Mouse (Mus musculus): ENCODE results near the gene Rad51b. TPM values are rescaled to one million over a fixed set of nuclear protein-coding genes. Genes with fewer than 3 reads are reported as not detected.

The Rad51b gene
- total RNA-seq, 2 experiments from 2014 or later, result 0.23 to 0.26 TPM

DNA sequence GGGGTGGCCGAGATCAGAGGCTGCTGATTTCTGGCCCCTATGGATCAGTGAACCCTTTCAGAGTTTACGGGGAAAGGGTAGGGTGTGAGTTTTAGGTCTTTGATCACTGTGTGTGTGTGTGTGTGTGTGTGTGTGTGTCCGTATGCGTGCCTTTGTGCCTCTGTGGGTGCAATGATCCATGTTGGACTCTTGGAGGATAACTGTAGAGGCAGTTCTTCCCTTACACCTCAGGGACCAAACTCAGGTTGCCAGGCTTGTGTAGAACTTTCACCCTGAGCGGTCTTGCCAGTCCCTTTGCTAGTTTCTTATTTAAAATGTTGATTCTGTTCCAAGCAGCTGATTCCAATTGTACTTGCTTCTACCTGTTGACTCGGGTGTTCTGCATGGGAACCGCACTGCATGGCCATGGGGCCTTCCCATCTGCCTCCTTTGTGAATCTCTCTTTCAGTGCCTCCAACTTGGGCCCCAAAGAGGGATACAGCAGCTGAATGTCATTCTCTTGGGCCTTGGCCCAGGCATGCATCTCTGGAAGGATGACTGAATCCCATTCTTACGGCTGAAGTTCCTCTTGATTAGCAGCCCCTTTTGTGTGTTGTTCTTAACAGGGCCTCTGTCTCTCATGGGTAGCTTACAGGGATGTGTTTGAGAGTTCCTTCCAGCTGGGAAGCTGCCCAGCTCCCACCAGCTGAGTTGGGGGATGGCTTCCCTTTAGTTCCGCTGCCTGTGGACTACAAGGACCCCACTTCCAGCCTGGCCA lies 383.0 kb downstream of the Rad51b start:
- no peak for DNase-seq (ENCODE audit: low spot score in 2 of 2)

DNA sequence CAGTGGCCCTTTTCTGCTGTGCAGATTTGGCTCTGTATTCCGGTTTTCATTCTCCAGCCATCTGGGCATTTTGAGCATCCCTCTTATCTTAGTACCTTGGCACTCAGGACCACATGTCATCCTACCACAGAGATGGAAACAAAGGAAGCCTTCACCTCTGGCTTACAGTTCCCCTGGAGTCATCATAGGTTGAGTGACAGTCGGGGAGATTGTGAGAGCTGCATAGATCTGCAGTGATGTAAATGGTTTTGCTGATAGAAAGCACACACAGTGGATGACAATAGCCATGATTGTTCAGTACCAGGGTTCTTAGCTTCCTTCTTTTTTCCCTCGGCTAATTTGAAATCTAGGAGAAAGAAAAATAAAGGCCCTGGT lies 383.6 kb downstream of the Rad51b start:
- no peak for DNase-seq (ENCODE audit: low spot score in 2 of 2)

DNA sequence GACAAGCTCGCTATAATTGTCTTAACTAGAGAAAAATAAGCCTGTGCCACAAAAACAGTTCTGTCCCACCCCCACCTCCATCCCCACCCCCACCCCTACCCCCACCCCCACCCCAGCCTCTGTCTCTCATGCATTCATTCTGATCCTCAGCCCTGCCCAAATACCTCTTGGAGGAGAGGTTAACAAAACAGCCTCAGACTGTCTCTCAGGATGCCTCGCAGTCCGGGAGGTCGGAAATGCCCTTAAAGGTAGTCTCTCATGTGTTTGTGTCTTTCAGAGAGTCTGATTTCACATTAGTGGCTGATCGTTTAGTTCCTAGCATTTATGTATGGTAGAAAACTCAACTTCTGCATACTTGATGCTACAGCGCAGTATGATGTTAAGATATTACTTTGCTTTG lies 384.5 kb downstream of the Rad51b start:
- no peak for DNase-seq (ENCODE audit: low spot score in 2 of 2)

DNA sequence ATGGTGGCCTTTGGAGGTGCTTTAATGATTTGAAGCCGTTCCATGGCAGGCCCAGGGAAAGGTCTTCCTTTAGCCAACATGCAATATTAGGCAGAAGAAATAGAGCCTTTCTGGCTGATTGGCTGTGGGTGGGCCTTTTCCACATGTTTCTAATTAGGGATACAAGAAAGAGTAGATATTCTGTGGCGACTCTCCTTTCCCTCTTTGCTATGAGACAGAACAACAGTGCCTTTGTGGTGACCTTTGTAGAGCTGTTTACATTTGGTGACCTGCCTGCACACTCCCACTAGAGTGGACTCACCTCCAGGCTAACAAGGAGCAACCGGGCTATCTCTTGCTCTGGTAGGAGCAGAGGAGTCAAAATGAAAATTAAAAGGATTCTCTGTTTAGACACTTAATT lies 386.3 kb downstream of the Rad51b start:
- no peak for DNase-seq (ENCODE audit: low spot score in 2 of 2)

DNA sequence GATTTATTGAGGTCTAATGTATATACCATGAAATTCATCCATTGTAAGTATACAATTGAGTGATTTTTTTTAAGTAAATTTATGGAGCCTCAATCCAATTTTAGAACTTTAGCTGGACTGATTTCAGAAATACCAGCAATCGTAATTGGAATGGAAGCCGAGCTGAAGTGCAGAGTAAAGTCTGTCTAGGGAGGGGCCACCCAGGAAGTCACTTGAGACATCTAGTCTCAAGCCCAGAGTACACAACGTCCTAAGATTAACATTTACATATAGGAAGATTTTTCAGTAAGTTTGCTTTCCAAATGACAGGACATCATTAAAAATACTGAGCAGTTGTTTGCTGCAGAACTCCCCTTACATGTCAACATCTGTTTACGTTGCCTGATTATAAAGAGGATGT lies 386.7 kb downstream of the Rad51b start:
- no peak for DNase-seq (ENCODE audit: low spot score in 2 of 2)

DNA sequence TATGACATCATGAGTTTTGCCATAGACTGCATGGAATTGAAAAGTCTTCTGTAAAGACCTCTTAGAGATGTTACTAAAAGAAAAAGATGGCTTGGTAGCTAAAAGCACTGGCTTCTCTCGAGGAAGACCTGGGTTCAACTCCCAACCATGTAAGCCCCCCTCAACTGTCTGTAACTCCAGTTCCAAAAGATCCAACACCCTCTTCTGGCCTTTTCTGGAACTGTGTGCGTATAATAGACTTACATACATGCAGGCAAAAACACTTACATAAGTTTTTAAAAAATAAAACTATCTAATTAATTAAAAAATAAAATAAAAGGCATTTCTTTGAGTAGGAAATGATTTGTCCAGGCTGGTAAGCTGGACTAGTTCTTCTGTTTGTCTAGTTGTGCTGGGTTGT lies 387.3 kb downstream of the Rad51b start:
- no peak for DNase-seq (ENCODE audit: low spot score in 2 of 2)

DNA sequence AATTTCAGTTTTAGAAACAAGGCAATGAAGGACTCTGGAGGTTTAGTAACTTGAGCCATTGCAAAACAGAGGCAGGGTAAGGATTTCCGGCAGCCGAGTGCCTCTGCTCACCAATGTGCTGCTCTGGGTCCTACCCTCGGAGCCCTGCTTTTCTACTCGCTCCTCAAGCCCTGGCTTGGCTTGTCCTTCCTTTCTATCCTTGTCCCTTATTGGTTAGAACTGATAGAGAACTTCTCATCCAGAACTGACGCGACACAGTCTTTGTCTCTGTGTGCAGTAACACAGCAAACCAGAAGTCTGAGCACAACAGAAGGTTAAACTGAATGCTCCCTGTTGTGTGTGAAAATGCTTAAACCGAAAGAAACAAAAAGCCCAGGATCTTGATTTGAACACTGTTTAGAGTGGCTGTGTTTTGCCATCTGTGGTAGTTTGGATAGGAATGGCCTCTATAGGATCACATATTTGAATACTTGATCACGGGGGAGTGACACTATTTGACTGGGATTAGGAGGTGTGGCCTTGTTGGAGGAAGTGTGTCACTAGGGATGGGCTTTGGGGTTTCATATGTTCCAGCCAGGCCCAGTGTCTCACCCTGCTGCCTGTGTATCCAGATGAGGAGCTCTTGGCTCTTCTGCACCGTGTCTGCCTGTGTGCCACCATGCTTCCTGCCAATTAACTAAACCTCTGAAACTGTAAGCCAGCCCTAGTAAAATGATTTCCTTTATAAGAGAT lies 389.7 kb downstream of the Rad51b start:
- no peak for DNase-seq (ENCODE audit: low spot score in 2 of 2)

DNA sequence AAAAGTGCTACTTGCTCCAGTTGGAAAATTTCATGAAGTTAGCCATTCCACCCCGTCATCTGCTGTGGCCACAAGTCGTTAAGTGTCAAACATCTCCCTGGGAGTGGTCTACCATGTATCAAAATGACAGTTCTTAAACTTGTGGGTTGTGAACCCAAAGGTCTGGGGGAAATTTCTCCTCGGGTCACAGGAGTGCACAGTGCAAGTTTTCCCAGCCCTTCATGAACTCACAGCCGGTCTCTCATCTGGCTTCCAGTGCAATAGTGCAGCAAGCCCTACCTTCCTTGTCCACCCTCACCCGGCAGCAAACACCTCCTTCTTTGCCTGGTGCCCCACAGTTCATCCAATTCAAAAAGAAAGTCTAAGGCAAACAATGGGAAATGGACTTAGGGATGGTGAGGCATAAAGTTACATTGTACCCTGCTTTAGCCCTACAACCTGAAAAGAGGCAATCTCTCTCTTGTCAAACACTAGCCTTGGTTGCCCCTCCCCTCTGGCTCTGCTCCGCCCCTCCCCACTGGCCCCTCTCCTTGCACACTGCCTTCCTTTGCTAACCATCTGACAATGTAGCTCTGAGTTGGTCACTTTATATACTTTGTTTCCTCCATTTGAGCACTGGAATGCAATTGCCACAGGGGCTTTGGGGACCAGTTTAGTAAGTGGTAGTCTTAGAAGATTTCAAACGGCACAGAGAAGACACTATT lies 390.8 kb downstream of the Rad51b start:
- no peak for DNase-seq (ENCODE audit: low spot score in 2 of 2)

DNA sequence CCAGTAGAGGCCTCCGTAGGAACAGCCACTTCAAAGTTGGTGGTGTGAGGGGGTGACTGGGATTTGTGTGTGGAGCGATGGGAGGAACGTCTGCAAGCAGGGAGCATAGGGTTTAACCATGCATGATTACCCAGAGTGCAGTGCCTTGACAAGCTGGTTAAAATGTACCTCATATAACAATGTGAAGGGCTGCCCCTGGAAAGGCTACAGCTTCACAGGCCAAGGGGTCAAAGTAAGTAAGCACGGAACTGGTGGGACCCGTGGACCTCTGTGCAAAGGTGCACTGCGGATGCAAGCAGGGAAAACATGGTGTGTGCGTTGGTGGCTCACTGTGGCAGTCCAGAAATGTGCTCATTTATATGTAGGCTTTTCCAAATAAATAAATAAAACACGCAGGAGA lies 392.2 kb downstream of the Rad51b start:
- DNase-seq (ENCODE audit: low spot score in 2 of 2), result no peak

DNA sequence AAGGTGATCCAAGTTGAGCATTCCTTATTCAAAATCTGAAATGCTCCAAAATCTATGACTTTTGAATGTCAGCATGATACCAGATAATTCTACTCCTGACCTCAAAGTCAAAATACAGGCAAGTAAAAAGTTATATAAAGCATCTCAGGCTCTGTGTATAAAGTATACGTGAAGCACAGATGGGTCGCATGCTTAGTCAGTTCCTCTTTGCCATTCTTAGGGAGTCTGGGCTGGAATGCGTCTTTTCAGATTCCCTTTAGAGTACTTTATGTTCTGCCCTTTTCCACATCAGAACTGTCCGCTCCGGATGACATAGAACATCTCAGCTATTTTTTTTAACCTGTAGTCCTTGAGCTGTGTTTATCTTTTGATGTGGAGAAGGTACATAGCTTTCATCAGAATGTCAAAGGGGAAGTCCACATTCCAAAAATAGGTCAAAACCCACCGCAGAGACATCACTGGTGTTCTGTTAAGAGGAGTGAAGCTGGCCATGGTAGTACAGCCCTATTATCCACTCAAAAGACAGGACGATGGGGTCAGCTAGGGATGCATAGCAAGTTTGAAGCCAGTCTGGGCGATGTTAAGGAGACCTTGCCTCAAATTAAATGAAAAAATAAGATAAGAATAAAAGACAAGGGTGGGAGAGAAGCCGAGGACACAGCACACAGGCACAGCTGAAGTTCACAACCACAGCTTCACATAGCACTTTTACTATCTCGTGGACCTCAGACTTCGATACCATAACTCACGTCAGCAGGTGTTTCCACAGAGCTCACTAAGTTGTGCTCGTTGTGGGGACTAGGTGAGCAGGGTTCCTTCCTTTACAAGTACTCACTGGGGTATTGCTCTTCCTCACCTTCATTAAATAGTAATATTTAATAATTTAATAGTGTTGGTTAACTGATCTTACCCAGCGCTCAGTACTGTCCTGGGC lies 395.1 kb downstream of the Rad51b start:
- no peak for DNase-seq (ENCODE audit: low spot score in 2 of 2)

DNA sequence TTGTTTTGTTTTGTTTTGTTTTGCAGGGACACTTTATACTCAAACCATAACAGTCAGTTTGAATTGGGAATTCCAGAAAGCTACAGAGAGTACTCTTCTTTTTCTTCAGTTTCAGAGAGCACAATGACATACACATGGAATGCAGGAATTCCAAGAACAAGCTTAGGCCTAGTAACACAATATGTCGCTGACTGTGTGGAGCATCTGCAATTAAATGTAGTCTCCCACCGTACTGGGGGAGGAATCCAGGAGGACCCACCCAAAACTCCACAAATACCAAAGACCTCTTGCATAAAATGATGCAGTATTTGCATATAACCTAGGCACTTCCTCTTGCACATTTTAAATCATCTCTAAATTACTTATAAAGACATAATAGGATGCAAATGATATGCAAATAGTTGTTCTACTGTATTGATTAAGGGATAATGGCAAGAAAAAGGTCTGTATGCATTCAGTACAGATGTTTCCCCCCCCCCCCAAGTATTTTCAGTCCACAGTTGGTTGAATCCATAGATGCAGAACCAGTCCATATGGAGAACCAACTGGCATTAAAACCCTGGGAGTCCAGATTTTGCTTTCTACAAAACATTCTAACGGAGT lies 398.9 kb downstream of the Rad51b start:
- no peak for DNase-seq (ENCODE audit: low spot score in 2 of 2)

DNA sequence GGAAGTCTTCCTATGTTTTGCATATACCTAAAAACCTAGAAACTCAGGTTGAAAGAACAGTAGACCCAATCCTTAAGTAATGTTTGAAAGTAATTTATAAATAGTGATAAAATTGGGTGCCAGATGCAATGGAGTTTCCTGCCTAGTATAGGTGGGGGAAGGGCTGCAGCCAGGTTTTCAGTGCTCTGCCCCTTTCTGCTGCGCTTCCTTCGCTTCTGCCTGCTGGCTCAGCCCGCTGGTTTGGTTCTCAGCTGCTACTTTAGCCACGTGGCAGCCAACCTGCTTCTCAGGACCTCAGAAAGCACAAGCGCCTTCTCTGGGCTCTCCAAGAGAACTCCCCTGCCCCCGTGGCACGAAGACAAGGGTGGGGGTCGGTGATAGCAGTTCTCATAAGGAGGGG lies 406.5 kb downstream of the Rad51b start:
- DNase-seq (ENCODE audit: low spot score in 2 of 2), result no peak

DNA sequence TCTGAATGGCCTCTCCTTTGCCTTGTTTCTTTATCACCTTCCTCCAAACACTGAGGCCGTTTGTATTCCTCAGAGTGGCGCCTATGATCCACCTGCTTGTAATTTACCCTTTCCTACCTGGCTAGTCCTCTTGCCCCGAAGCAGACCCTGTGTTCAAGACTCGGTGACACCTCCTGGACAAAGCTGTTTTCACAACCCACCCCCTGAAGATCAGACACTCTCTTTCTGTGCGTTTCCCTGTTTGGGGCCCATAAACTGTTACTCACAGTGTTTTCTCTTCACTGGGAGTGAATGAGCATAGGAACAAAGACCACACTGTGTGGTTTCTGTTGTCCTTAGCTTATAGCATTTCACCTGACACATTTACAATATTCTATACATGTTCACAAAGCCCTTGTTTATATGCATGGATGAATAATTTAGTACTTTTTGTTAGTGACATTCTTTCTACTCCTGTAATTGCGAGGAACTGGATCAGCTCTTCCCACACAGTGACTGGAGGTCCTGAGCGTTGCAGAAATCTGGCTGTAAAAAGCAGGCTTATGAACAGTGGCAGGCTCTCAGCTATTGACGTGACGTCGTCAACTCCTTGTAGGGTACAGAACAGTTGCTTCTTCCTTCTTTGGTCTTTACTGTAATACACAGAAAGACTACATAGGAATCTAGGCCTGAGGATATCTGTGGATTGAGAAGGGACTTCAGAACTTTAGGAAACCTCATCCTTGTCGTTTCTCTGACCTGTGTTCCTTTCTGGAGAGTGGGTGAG lies 408.6 kb downstream of the Rad51b start:
- DNase-seq (ENCODE audit: low spot score in 2 of 2), result no peak

DNA sequence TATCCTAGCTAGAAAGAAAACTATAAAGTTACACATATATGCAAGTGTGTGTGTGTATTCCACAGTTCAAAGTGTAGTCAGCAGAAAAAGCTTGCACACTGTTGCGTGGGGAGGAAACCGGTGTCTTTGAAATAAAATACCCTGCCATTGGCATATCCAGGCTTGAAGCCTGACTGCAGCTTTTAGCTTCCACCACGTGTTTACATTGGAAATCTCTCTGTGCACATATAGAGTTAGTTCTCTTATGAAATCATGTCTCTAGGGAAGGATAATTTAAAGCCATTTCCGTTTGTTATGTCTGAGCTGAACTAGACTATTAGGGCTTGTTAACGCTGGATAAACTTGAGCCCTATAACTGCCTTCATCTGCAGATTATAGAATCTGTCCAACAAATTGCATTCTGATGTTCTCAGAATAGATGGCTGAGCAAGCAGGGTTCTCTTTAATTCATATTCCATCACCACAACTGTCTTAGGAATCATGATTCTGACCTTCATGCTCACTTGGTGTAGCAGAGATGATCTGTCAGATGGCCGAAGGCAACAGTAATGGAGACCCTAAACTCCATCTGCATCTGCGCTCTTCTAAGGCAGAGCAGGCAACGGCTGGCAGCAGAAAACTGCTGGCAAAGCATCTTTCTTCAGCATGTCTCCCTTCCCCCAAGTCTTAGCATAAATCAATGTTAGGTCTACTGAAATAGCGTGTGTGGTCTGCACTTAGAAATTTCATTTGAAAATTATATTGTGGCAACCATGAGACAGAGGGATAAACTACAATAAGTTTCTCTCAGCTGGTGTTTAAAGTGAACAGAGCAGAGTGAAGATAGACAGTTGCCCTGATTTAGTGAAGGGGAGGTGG lies 410.7 kb downstream of the Rad51b start:
- no peak for DNase-seq (ENCODE audit: low spot score in 2 of 2)

DNA sequence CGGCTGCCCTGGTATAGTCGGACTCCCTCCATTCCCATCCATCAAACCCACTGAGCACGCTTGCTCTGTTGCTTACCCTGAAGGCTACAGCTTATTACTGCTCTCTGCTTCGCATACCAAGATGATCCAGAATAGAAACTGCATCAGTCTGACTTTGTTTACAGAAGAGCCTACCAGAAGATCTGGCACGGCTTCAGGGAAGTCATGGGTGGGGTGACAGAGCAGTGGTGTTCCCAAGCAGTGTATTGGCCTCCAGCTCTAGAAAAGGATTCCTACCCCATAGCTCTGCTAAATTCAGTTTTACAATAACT lies 411.3 kb downstream of the Rad51b start:
- DNase-seq (ENCODE audit: low spot score in 2 of 2), result no peak

DNA sequence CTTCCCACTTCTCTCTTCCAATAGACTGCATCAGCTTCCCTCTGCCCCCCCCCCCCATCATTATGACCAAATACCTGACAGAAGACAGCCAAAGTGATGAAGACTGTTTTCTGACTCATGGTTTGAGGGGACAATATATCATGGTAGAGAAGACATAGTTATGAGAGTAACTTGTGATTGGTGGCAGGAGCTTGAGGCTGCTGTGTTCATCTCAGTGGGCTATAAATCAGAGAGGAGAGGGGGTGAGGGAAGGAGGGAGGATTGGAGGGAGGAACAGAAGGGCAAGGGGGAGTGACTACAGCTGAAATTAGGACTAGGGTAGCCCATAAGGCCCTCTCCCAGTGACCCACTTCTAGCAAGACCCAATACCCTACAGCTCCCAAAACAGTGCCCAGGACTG lies 416.2 kb downstream of the Rad51b start:
- DNase-seq (ENCODE audit: low spot score in 2 of 2), result no peak

DNA sequence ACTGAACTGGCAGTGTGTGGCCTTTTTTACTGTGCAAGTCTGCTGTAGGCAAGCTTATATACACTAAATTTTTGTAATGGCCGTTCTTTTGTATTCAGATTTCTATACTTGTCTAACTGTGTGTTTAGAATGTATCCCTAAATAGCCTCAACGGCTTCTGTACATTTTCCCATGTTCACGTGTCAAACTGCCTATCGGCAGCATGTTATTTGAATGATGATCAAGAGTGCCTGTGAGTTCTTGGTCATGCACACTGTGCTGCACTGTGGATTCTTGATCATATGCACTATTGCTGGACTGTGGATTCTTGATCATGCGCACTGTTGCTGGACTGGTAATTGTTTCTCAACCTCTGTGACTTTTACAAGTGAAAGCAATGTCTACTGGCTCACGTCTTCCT lies 417.4 kb downstream of the Rad51b start:
- DNase-seq (ENCODE audit: low spot score in 2 of 2), result no peak

DNA sequence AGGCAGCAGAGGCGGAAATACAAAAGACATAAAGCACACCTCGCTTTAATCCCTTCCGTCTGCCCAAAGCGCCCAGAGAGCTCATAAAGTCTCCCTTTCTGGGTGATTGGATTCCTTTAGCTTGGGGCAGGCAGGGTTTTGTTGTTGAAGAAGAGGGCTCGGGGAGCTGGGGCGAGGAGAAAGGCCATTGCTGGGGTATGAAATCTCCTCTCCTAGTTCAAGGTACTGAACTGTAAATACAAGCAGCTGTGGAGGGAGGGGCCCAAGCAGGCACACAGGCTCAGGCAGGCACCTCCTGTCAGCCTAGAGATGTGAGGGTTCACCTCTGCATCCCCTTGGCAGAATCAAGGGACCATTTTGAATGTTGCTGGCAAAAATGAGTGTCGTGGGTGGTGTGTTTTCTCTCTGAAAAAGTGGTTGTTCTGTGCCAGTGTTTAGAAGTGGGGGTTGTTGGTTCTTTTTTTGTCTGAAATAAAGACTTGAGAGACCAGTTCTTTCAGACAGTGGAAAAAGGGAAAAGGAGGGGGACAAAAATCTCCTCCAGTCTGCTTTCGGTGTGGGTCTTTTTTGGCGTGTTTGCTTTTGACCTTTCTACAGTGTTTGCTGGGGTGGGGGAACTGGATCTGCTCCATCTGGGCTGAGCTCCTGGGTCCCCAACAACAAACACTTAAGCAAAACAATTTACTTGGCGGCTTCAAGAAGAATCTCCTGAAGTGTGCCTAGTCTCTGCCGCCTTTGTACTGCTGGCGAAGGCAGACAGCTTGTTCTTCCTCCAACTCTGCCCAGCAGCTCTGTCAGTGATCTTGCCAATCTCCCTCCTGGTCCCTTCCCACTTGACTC lies 418.6 kb downstream of the Rad51b start:
- DNase-seq (ENCODE audit: low spot score in 2 of 2), result peak in 1 of 2 experiments; percentile 33
